Mouse (Mus musculus) R1 (cell line): Measurements from ENCODE around the gene Dock1.
A peak's percentile ranks its signal among the peaks of the same experiment; 100 is the strongest.

Experiments
- DNase-seq: peaks from one replicate; pipeline ENCODE4 v3.0.0-alpha.2; 2018; ENCODE audit warnings: low read depth, low spot score

Dock1 gene

GRCm38 (mm10) chr7:135139153-135139612 is 468.7 kb downstream of the Dock1 start:
- peak; percentile 94 for DNase-seq

GRCm38 (mm10) chr7:135144731-135145130 is 474.3 kb downstream of the Dock1 start:
- DNase-seq = no peak

- no peak for DNase-seq
Measured at GRCm38 (mm10) chr7:135150926-135151325, 480.5 kb downstream of the Dock1 start.

- no peak for DNase-seq
Measured at GRCm38 (mm10) chr7:135157571-135157970, 487.1 kb downstream of the Dock1 start.

- DNase-seq = no peak
Measured at GRCm38 (mm10) chr7:135158381-135158780, 487.9 kb downstream of the Dock1 start.

- no peak for DNase-seq
Measured at GRCm38 (mm10) chr7:135159606-135160005, 489.2 kb downstream of the Dock1 start.

- peak; percentile 94 for DNase-seq
Measured at GRCm38 (mm10) chr7:135165155-135165554, 494.7 kb downstream of the Dock1 start.

- peak; percentile 76 for DNase-seq
Measured at GRCm38 (mm10) chr7:135169936-135170335, 499.5 kb downstream of the Dock1 start.

- DNase-seq = peak; percentile 27
Measured at GRCm38 (mm10) chr7:135172219-135172618, 501.8 kb downstream of the Dock1 start.

GRCm38 (mm10) chr7:135194190-135194589 is 523.7 kb downstream of the Dock1 start:
- no peak for DNase-seq

- no peak for DNase-seq
Measured at GRCm38 (mm10) chr7:135195631-135196030, 525.2 kb downstream of the Dock1 start.

GRCm38 (mm10) chr7:135196828-135197227 is 526.4 kb downstream of the Dock1 start:
- no peak for DNase-seq

GRCm38 (mm10) chr7:135203920-135204319 is 533.5 kb downstream of the Dock1 start:
- no peak for DNase-seq

- DNase-seq = no peak
Measured at GRCm38 (mm10) chr7:135205111-135205510, 534.7 kb downstream of the Dock1 start.

GRCm38 (mm10) chr7:135208947-135209567 is 538.6 kb downstream of the Dock1 start:
- DNase-seq = no peak

GRCm38 (mm10) chr7:135210296-135210695 is 539.8 kb downstream of the Dock1 start:
- no peak for DNase-seq

- no peak for DNase-seq
Measured at GRCm38 (mm10) chr7:135210831-135211230, 540.4 kb downstream of the Dock1 start.

- DNase-seq = no peak
Measured at GRCm38 (mm10) chr7:135212505-135212904, 542.1 kb downstream of the Dock1 start.

- no peak for DNase-seq
Measured at GRCm38 (mm10) chr7:135221475-135221874, 551.0 kb downstream of the Dock1 start.
